Mouse (Mus musculus) midbrain, embryonic 10.5 days (tissue): Measurements from ENCODE around the gene Gpc5. TPM values are rescaled to one million over a fixed set of nuclear protein-coding genes. Genes with fewer than 3 reads are reported as not detected.

Experiments used
- DNase-seq: peaks from one replicate; pipeline ENCODE4 v3.0.0-alpha.2; 2017; ENCODE audit warnings: low spot score
- H3K27ac ChIP-seq: fragments of 300-500 bp; sonication (generic); replicated peaks from 2 replicates; pipeline ENCODE4 v1.5.1; 2016; ENCODE audit warnings: mild to moderate bottlenecking
- H3K27me3 ChIP-seq: fragments of 300-500 bp; sonication (generic); 2 replicates; pipeline ENCODE4 v1.6.1; 2016; ENCODE audit warnings: low read depth, mild to moderate bottlenecking; ENCODE audit not compliant: poor library complexity, severe bottlenecking
- H3K36me3 ChIP-seq: fragments of 300-500 bp; sonication (generic); 2 replicates; pipeline ENCODE4 v1.6.1; 2016; ENCODE audit warnings: mild to moderate bottlenecking, moderate library complexity
- H3K4me1 ChIP-seq: fragments of 300-500 bp; sonication (generic); 2 replicates; pipeline ENCODE4 v1.6.1; 2016
- H3K4me3 ChIP-seq: fragments of 300-500 bp; sonication (generic); 2 replicates; pipeline ENCODE4 v1.5.1; 2016; ENCODE audit warnings: mild to moderate bottlenecking, moderate library complexity
- H3K9me3 ChIP-seq: fragments of 300-500 bp; sonication (generic); replicated peaks from 2 replicates; pipeline ENCODE4 v1.6.1; 2016; ENCODE audit warnings: mild to moderate bottlenecking
- WGBS: fragments of 180-500 bp; shearing (Covaris S2); methylation state at CpG from one replicate; pipeline ENCODE4 v1.1.7; 2016; 5-methylcytosine and 5-hydroxymethylcytosine counted together
- polyA plus RNA-seq: library from polyadenylated mRNA; unstranded; fragments of >200 nt; fragmentation: Nextera tagmentation; extraction: Ambion mirVana; gene quantifications from 2 replicates; pipeline ENCODE4 v1.2.1, GENCODE M21; 2016

Gpc5 gene
- polyA plus RNA-seq, 1 experiment from 2014 or later = 0.30 TPM

GRCm38 (mm10) chr14:115324247-115324646 lies 232.2 kb downstream of the Gpc5 start:
- peaks cover 9% of the 10 kb centered on the region for H3K4me1 ChIP-seq
- no peak for DNase-seq
- no peaks in the 10 kb centered on the region for H3K9me3 ChIP-seq
- no peaks in the 10 kb centered on the region for H3K36me3 ChIP-seq
- H3K27me3 ChIP-seq = no peaks in the 10 kb centered on the region; the same call in 1 of the 2 replicates
- 83% methylated on average over 2 of the region's 2 CpGs for WGBS
- H3K27ac ChIP-seq = no peak overlapping the region
- no peak overlapping the region for H3K4me3 ChIP-seq

GRCm38 (mm10) chr14:115326426-115326825 lies 234.4 kb downstream of the Gpc5 start:
- no peaks in the 10 kb centered on the region for H3K36me3 ChIP-seq
- H3K4me1 ChIP-seq = peaks cover 9% of the 10 kb centered on the region
- no peaks in the 10 kb centered on the region; the same call in 1 of the 2 replicates for H3K27me3 ChIP-seq
- no peak overlapping the region for H3K4me3 ChIP-seq
- H3K27ac ChIP-seq = no peak overlapping the region
- DNase-seq = no peak
- H3K9me3 ChIP-seq = no peaks in the 10 kb centered on the region
- 54% methylated on average over 5 of the region's 5 CpGs for WGBS

GRCm38 (mm10) chr14:115339084-115339483 lies 247.1 kb downstream of the Gpc5 start:
- 84% methylated on average over 3 of the region's 3 CpGs for WGBS
- H3K4me1 ChIP-seq = no peaks in the 10 kb centered on the region
- no peaks in the 10 kb centered on the region for H3K36me3 ChIP-seq
- H3K27me3 ChIP-seq = no peaks in the 10 kb centered on the region
- no peak for DNase-seq
- H3K9me3 ChIP-seq = no peaks in the 10 kb centered on the region
- no peak overlapping the region for H3K27ac ChIP-seq
- no peak overlapping the region for H3K4me3 ChIP-seq

GRCm38 (mm10) chr14:115342597-115342996 lies 250.6 kb downstream of the Gpc5 start:
- Histone ChIP-seq H3K36me3 (no peaks in the 10 kb centered on the region), H3K9me3 (no peaks in the 10 kb centered on the region), H3K4me1 (no peaks in the 10 kb centered on the region), H3K4me3 (no peak overlapping the region), H3K27ac (no peak overlapping the region), H3K27me3 (no peaks in the 10 kb centered on the region)
- no peak for DNase-seq
- WGBS = 93% methylated on average over 2 of the region's 2 CpGs

GRCm38 (mm10) chr14:115349448-115349847 lies 257.4 kb downstream of the Gpc5 start:
- no peak for DNase-seq
- 83% methylated on average over 3 of the region's 3 CpGs for WGBS
- H3K36me3 ChIP-seq = no peaks in the 10 kb centered on the region
- H3K27me3 ChIP-seq = no peaks in the 10 kb centered on the region
- H3K4me3 ChIP-seq = no peak overlapping the region
- no peaks in the 10 kb centered on the region for H3K9me3 ChIP-seq
- H3K27ac ChIP-seq = no peak overlapping the region
- no peaks in the 10 kb centered on the region for H3K4me1 ChIP-seq

- Histone ChIP-seq H3K27ac (no peak overlapping the region), H3K4me1 (peaks cover 3% of the 10 kb centered on the region; the same call in 1 of the 2 replicates), H3K9me3 (no peaks in the 10 kb centered on the region), H3K27me3 (no peaks in the 10 kb centered on the region), H3K36me3 (no peaks in the 10 kb centered on the region), H3K4me3 (no peak overlapping the region)
- WGBS = 89% methylated on average over 3 of the region's 3 CpGs
- no peak for DNase-seq
Measured at GRCm38 (mm10) chr14:115365320-115365935, 273.4 kb downstream of the Gpc5 start.

- WGBS = 79% methylated on average over 15 of the region's 15 CpGs
- no peak for DNase-seq
- Histone ChIP-seq H3K4me3 (no peak overlapping the region), H3K36me3 (no peaks in the 10 kb centered on the region), H3K27me3 (no peaks in the 10 kb centered on the region), H3K27ac (no peak overlapping the region), H3K4me1 (peaks cover 3% of the 10 kb centered on the region; the same call in 1 of the 2 replicates), H3K9me3 (no peaks in the 10 kb centered on the region)
Measured at GRCm38 (mm10) chr14:115369611-115370167, 277.7 kb downstream of the Gpc5 start.

- Histone ChIP-seq H3K4me1 (peaks cover 3% of the 10 kb centered on the region; the same call in 1 of the 2 replicates), H3K27ac (no peak overlapping the region), H3K9me3 (no peaks in the 10 kb centered on the region), H3K4me3 (no peak overlapping the region), H3K27me3 (no peaks in the 10 kb centered on the region), H3K36me3 (no peaks in the 10 kb centered on the region)
- WGBS = 6% methylated on average over 1 of the region's 1 CpGs
- no peak for DNase-seq
Measured at GRCm38 (mm10) chr14:115371131-115371530, 279.1 kb downstream of the Gpc5 start.

GRCm38 (mm10) chr14:115391831-115392230 lies 299.8 kb downstream of the Gpc5 start:
- H3K27me3 ChIP-seq = no peaks in the 10 kb centered on the region
- no peak overlapping the region for H3K4me3 ChIP-seq
- no peaks in the 10 kb centered on the region for H3K4me1 ChIP-seq
- DNase-seq = no peak
- H3K27ac ChIP-seq = no peak overlapping the region
- no peaks in the 10 kb centered on the region for H3K9me3 ChIP-seq
- no peaks in the 10 kb centered on the region for H3K36me3 ChIP-seq
- 79% methylated on average over 3 of the region's 3 CpGs for WGBS

GRCm38 (mm10) chr14:115392894-115393524 lies 301.0 kb downstream of the Gpc5 start:
- H3K9me3 ChIP-seq = no peaks in the 10 kb centered on the region
- 53% methylated on average over 14 of the region's 14 CpGs for WGBS
- peak; percentile 33 for DNase-seq
- no peaks in the 10 kb centered on the region for H3K4me1 ChIP-seq
- no peaks in the 10 kb centered on the region for H3K27me3 ChIP-seq
- H3K4me3 ChIP-seq = no peak overlapping the region
- H3K36me3 ChIP-seq = no peaks in the 10 kb centered on the region
- no peak overlapping the region for H3K27ac ChIP-seq

GRCm38 (mm10) chr14:115406596-115406995 lies 314.6 kb downstream of the Gpc5 start:
- Histone ChIP-seq H3K9me3 (no peaks in the 10 kb centered on the region), H3K27me3 (peaks cover 7% of the 10 kb centered on the region; the same call in 1 of the 2 replicates), H3K27ac (no peak overlapping the region), H3K4me3 (no peak overlapping the region), H3K4me1 (peaks cover 7% of the 10 kb centered on the region), H3K36me3 (no peaks in the 10 kb centered on the region)
- DNase-seq = no peak
- 70% methylated on average over 5 of the region's 5 CpGs for WGBS

- H3K27ac ChIP-seq = no peak overlapping the region
- peaks cover 7% of the 10 kb centered on the region; the same call in 1 of the 2 replicates for H3K27me3 ChIP-seq
- no peak overlapping the region for H3K4me3 ChIP-seq
- H3K36me3 ChIP-seq = no peaks in the 10 kb centered on the region
- 62% methylated on average over 2 of the region's 2 CpGs for WGBS
- no peaks in the 10 kb centered on the region for H3K9me3 ChIP-seq
- no peak for DNase-seq
- H3K4me1 ChIP-seq = peaks cover 12% of the 10 kb centered on the region
Measured at GRCm38 (mm10) chr14:115407309-115407930, 315.4 kb downstream of the Gpc5 start.

- no peaks in the 10 kb centered on the region for H3K36me3 ChIP-seq
- H3K4me3 ChIP-seq = no peak overlapping the region
- WGBS = 82% methylated on average over 1 of the region's 1 CpGs
- peaks cover 16% of the 10 kb centered on the region for H3K4me1 ChIP-seq
- H3K27me3 ChIP-seq = no peaks in the 10 kb centered on the region
- no peak overlapping the region for H3K27ac ChIP-seq
- no peaks in the 10 kb centered on the region for H3K9me3 ChIP-seq
- no peak for DNase-seq
Measured at GRCm38 (mm10) chr14:115410881-115411280, 318.9 kb downstream of the Gpc5 start.
